Mouse (Mus musculus): ENCODE measurements around the gene Mpg.
A peak's percentile ranks its signal among the peaks of the same experiment; 100 is the strongest.
"Not testable (repeated sequence)": the region's sequence is repeated elsewhere in the genome, so short reads cannot be mapped to it uniquely, and the experiment has no call there.

The Mpg gene

DNA sequence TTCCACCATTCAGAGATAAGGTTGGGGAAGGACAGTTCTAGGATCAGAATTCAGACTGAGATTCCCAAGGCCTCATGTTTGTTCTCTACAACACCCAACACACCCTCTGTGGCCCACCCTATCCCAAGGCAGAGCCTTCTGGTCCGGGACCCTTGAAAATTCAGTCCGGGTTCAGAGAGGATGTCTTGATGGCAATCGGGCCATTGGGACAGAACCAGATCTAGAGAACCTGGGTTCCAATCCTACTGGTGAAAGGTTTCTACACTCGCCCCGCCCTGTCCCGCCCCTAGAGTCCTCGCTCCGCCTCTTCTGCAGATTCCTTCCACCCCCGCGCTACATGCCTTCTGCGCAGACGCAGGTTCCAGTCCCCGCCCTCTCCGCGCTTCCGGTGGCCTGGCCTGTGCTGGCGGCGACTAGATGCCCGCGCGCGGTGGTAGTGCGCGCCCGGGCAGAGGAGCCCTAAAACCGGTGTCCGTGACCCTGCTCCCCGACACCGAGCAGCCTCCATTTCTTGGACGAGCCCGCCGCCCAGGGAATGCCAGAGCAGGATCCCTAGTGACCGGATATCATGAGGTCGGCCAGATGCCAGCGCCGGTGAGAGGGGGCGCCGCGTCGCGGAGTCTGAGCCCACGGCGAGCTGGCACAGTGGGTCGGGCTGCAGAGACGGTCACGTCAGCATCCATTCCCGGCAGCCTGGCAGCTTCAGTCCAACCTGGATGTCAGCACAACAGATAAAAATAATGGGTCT is at the start of gene Mpg:
Gene Mpg, plus strand, starts transcription at position 382 of the 748 bp plus-strand sequence.
- peak; percentile 90 for DNase-seq (ENCODE audit: low spot score)

DNA sequence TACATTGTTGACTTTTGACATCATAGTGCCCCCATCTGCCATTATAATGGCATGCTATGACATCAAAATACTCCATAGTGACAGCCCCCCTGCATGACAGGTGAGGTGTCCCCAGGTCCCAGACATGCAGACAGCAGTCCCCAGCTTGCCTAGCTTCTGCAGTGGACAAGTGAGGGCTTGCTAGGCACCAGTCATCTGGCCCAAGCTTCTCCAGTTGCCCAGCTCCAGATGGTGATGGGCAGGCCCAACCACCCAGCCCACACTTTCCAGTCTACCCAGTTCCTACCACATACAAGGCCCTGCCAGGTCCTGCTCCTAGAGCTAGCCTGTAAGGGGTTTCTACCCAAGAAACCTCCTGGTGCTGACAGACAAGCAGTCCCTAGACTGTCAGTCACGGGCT is 47.8 kb upstream of the Mpg start:
- peak; percentile 24 for DNase-seq (ENCODE audit: low spot score)

DNA sequence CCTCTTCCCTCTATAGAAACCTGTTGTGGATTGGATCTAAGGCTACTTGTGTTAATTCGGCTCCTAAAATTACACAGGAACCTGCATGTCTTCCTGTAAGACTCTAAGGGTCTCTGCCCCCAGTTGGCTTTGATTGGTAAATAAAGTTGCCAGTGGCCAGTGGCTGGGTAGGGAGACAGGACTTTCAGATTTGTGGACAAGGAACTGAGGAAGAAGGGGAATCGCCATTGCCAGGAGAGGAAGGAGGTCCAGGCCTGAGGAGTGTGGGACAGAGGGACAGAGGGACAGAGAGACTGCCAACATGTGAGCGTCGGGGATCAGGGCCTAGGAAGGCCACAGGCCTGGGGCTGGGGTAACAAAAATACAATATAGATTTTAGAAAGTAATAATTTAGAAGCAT is 45.1 kb upstream of the Mpg start:
- no peak for DNase-seq (ENCODE audit: low spot score)

DNA sequence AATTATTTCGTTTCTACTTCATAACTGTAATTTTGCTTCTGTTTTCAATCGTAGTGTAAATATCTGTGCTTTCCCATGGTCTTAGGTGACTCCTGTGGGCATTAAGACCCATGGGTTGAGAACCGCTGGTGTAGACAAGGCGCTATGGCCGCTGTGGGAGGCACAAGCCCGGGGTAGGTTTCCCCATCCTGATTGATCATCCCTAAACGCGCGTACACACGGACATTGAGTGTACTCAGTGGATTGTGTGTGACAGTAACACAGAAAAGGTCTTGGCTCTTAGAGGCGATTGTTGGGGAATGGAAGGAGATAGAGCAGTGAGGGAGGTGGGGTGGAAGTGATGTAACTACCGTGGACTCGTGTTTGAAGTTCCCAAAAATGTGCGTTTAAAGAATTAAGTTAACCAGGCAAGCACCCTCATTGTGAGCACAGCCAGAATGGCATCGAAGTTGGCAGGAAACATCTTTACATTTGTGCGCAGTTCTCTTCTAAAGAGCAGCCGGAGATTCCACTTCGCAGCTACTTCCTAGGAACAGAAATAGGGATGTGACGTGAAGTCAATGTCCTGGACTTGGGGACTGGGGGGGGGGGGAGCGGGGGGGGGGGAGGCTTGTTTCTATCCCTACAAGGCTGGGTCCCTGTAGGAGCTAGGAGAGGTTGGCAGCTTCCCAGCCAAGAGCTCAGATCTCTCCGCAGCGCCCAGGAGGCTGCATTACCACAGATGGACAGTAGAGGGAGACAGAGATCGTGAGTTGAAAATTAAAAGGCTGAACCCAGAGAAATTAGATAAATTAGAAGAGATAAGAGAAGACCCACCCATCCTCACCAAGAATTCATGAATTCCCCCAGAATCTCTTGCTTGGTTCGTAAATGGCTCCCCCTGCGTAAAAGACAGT is 44.1 kb upstream of the Mpg start:
- DNase-seq (ENCODE audit: low spot score): peak; percentile 90

DNA sequence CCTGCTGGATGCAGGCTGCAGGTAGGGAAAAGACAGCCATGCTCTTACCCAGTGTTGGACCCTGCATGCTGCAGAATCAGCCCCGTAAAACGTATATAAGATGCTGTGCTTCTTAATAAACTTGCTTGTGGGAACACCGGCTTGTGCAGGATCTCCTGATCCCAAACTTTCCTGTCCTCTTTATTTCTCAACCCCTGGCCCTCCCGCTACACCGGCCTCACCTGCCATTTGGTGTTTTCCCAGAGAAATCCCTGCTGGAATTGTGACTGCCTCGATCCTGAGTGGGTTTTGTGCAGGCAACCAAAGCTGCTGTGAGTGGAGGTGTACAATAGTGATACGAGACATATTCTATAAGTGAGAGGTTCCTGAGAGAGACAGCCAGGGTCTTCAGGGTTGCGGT is 41.8 kb upstream of the Mpg start:
- no peak for DNase-seq (ENCODE audit: low spot score)

DNA sequence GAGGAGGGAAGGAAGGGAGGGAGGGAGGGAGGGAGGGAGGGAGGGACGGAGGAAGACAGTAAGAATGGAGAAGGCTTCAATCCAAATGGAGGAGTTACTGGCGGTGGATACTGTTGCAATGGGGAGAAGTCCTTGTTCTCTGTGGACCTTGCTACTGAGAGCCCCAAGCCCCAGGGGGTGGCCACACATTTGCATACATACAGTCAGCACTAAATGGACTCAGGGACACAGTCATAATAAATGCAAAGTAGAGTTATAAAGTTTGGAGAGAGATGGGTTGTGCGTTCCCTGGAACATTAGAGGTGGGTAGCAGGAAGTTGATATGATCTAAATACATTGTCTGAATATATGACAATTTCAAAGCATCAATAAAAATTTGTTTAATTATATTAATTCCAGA is 40.3 kb upstream of the Mpg start:
- DNase-seq (ENCODE audit: low spot score): no peak

DNA sequence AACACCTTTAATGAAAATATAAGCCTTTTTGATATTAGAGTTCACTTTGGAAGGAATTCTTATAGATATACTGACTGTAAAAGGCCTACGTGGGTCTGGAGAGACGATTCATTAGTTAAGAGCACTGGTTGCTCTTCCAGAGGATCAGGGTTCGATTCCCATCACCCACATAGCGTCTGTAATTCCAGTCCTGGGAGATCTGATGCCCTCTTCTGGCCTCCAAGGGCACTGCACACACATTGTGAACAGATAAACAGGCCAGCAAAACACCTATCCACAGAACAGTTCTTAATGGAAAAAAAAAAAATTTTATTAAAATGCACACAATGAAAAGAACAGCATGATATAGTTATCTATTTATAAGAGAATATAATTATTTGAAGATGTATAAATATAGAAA is 39.0 kb upstream of the Mpg start:
- DNase-seq (ENCODE audit: low spot score): no peak

DNA sequence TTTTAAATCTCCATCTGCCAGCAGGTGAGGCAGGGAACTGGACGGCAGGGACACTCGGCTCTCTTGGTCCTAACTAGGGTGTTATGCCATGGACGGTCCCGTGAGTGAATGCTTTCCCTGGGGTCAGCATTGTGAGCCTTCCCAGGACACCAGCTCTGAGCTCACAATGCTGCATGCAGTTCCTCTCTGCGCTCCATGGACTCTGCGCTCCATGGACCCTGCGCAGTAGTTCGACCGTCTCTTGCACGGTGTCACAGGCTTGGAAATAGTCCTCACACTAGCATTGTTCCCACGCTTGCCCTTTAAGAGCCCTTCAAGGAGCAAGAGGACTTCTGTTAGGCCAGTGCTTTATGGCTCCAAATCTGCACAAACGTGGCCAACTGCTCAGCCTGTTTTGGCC is 37.4 kb upstream of the Mpg start:
- no peak for DNase-seq (ENCODE audit: low spot score)

DNA sequence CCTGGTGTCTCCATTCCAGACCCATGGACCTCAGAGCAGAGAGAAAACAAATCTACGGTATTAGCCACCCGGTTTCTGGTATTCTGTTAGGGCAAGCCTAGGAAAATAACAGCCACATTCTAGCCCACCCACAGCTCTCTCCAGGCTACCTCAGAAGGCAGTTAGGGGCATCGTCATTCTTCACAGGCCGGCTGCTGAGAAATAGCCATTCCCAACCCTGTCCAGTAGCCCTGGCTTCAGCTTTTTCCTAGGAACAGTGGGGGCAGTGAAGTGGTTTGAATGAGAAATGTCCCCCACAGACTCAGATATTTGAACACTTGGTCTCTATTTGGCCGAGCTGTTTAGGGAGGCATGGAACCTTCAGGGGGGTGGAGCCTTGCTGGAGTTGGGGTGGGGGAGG is 36.9 kb upstream of the Mpg start:
- DNase-seq (ENCODE audit: low spot score): no peak

DNA sequence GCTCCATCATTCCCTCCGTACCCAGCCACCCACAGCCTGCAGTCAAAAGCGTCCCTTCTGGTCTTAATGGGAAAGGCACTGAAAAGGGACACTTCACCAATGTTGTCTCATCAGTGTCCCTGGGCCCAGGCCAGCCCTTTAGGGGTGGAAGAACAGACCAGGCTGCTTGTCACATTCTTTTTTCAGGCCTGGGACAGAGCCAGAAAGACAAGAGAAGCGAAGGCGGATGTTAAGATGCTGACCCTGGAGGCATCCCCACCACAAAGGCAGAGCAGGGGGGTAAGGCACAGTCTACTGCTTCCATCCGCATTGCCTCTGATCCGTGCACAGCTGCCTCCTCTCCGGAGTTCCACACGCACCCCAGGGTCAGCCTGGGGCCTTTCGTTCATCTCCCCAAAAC is 36.2 kb upstream of the Mpg start:
- DNase-seq (ENCODE audit: low spot score): no peak

DNA sequence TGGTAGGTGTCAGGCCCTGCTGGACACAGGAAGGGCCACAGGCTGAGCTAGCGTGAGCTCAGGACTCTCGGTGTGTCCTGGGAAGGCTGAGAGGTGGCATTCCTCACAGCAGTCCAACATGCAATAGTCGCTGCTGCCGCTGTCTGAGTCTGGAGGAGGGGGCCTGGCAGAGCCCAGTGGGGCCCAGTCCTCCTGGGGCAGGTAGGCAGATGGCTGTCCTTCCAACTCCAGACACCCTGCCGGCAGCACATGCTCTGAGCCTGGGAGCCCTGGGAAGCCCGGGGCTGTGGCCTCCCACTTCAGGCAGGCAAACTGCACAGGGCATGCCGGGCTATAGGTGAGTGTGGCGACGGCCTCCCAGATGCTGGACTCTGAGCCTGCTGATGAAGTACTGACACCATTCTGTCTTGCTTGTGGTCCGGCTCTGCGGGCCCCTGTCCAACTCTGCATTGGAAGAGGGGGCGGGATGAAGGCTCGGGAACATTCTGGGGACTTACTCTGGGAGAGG is 35.6 kb upstream of the Mpg start:
- no peak for DNase-seq (ENCODE audit: low spot score)

DNA sequence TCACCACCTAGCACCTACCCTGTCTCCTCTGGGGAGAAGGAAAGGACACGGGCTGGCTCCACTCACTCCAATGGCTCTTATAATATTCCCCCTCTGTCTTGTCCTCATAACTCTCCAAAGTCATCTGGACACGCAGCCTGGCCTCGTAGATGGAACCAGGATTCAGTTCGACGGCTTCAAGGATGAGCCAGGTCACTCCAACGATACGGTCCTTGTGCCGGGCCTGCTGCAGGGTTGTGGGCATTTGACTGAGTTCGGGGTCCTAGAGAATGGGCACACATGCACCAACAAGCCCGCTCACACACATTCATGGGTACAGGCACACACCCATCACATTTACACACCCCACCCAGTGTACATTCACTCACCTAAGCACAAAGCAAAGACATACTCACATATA is 33.1 kb upstream of the Mpg start:
- DNase-seq (ENCODE audit: low spot score): no peak

DNA sequence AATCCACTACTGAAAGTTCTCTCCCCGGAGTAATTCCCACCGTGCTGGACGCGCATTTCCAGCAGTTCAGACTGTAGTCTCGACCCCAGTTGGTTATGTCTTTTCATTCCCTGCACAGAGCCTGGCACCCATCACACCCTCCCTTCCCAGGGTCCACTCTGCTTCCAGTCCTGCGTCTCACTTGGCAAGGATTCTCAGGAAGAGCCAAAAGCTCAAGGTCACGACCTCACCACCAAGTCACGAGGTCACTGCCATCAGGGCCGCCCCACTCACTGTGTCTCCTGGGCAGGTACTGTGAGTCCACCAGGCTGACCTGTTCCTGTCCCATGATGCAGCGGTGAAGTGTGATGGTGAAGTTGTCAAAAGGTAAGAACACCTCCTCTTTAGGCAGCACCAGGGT is 32.2 kb upstream of the Mpg start:
- no peak for DNase-seq (ENCODE audit: low spot score)

DNA sequence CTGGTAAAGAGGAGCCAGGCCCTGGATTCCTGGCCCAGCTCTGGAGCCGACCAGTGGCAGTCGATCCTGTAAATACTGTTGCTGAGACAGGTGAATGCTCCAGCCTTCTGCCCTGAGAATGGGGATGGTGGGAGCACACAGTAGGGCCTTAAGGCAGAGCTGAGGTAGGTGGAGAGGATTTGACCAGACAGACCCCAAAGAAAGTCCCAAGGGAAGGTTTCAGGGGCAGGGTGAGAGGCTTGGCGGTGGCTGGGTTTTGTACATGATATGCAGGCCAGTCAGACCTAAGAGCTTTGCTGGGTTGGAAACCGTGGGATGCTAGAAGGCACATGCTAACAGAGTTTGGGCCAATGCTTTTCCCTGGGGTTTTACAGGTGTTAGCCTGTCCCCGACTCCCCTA is 31.7 kb upstream of the Mpg start:
- DNase-seq (ENCODE audit: low spot score): no peak

DNA sequence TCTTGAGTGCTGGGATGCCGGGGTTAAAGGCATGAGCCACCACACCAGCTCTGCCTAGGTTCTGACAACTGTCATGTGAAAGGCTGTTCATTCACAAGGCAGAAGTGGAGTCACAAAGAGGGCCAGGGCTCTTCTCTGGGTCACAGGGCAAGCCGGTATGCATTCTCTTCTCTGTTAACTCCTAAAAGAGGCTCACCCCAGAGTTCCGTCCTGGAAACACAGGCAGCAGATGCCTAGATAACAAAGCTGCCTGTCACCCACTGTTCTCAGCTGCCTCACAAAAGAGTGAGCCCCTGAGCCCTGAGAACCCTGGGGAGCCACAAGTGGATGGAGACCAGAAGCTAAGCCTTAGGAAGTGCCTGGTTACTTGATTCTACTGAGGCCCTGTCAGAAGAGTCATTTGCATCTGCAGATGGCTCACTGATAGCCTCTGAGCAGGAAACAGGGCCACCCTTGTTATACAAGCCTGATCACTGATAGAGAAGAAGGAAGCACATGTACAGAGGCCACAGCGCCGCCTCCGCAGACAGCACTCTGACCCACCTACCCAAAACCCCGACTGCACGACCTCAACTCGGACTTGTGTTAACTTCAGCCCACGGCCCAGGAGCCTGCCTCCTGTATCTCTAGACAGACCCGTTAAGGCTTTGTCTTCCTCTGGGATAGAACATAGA is 30.3 kb upstream of the Mpg start:
- DNase-seq (ENCODE audit: low spot score): no peak

DNA sequence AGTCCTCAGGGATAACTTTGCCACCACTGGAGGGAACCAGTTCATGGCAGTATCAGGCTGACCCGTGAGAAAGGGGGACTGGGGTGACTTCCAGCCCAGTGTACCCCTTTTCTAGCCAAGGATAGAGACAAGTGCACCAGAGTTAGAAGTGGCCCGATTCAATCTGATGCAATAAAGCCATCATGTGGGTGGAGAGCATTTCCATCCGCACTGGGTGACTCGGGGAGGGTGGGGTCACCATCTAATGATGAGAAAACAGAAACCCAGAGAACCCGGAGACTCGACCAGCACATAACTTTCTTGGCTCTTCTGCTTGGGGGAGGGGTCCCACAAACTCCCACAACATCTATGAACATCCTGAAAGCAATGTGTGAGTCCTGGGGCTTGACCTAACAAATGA is 29.6 kb upstream of the Mpg start:
- no peak for DNase-seq (ENCODE audit: low spot score)

DNA sequence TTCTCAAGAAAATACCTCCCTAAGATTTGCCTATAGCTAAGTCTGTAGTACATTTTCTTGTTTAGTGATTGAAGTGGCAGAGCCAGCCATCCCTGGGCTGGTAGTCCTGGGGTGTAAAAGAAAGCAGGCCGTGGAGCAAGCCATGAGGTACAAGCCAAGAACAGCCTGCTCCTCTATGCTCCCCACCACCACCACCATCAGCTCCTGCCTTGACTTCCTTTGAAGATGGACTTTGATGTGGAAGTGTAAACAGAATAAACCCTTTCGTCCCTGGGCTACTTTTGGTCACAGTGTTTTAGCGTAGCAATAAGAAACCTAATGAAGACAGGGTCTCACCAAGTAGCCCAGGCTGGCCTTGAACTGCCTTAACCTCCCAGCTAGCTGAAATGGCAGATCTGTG is 28.5 kb upstream of the Mpg start:
- DNase-seq (ENCODE audit: low spot score): no peak

DNA sequence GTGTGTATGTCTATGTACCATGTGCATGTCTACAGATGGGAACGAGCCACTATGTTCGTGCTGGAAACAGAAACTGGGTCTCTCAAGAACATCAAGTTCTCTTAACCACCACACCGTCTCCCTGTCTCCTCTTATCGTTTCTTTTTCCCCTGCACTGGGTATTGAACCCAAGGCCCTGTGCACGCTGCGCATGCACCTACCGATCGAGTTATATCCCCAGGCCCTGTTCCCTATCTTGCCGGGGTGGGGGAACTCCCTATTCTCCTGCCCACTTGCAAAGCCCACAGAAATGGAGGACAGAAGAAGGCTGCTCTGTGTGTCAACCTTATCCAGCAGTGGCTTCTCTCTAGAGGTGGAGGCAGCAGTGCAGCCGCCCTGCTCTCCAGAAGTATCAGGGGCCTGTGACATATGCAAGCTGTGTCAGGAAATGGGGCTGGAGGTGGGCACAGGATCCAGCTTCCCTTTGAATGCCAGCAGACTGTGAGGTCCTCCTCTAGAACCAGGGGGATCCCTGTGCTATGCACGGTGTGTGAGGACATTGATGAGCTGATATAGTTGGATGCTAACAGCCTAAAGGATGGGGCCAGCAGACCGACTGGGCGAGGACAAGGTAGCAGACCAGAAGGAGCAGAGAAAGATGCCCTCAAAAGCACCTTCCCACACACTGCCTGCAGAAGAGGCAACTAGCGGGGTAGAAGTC is 27.9 kb upstream of the Mpg start:
- no peak for DNase-seq (ENCODE audit: low spot score)

DNA sequence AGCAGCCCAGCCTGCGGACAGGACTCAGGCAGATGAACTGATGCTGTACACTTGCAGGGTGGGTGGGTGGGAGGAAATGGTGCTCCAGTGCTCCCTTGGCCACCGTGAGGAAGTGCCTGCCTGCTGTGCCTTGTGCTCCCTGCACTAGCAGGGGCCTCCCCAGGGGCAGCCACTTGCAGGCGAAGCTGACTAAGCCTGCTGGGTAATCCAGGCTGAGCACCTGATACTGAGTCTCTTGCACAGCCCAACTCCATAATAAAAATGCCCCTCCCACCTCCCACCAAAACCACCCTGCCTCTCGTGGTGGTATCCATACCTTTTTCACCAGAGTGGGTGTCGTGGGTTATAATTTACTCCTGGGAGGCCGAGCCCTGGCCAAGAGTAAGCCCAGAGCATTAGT is 27.1 kb upstream of the Mpg start:
- DNase-seq (ENCODE audit: low spot score): no peak

DNA sequence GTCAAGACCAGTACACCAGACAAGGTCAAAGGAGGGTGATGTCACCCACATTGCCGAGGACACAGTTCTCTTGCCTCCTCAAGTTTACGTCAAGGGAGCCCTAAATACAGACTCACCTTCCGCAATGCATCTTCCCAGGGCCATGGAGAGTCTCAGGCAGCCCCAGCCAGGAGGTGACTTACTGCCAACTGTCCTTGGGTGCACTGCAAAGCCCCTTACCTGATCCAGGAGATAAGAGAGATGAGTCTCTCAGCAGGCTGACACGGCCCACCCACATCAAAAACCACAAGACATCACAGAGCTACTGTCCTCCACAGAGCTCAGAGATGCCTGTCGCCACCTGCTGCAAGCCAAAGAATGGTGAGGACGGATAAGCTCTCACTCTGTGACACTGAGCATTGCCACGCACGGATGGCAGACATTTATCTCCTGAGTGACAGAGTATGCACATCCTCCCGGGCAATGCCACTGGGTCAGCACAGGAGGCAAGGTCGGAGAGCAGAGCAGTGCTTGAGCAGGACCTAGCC is 26.2 kb upstream of the Mpg start, which contains the start of gene Il9r:
Gene Il9r, minus strand, starts transcription at position 205 of the 527 bp plus-strand sequence.
- DNase-seq (ENCODE audit: low spot score): no peak

DNA sequence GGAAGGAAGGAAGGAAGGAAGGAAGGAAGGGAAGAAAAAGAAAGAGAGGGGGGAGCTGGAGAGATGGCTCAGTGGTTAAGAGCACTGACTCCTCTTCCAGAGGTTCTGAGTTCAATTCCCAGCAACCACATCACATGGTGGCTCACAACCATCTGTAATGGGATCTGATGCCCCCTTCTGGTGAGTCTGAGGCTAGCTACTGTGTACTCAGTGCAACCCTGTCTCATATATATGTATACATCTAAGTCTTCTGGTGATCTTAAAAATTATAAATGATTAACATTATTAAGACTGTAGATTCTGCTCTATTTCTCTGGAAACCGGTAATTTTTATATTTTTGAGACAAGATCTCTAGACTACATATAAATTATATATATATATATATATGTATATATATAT is 25.3 kb upstream of the Mpg start:
- DNase-seq (ENCODE audit: low spot score): not testable (repeated sequence)

Measured in MN1 (cell line).